Mouse (Mus musculus) hindlimb bud, embryonic 11.5 days (tissue): ENCODE results near the gene Tmem129.

Experiments used
- DNase-seq: peaks from one replicate; pipeline ENCODE4 v3.0.0-alpha.2; 2012; ENCODE audit warnings: low read depth, low spot score; ENCODE audit errors: extremely low spot score

The Tmem129 gene

DNA sequence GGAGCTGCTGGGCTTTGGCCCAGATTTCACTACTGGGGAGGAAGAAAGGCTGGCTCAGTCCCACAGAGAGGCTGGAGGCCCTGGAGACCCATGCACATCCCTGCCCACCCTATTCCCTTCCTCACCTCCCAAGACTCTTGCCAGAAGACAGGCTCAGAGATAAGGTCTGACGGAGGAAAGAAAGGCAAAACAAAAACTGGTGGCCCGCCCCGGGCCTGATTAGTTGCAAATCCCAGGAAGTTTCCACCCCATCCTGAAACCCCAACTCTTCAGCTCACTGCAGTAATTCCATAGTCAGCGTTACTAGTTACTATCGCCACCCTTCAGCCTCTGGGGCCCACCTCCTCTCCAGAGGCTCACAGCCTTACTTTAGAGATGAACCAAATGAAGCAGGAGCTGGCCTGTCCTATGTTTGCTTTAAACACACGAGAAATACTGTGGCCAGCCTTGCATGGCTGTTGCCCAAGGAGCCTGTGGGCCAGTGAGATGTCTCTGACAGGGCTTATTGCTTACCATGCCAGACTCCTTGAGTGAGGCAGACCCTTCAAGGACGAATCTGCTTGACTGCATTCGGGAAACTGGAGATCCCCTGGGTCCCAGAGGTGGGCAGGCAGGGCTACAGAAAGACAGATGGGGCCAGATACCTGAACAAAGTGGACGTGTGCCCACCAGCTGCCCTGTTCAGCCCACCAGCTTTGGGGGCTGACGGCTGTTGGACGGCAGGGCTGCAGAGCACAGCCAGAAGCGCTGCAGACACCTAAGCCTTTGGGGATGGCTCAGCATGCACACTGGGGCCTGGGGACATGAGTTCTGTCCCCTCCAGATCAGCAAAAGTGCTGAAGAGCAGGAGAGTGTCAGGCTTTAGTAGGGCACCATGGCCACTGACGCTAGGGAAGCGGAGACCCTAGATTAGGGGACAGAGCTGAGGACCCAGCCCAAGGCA is 30.3 kb upstream of the Tmem129 start:
- no peak for DNase-seq

DNA sequence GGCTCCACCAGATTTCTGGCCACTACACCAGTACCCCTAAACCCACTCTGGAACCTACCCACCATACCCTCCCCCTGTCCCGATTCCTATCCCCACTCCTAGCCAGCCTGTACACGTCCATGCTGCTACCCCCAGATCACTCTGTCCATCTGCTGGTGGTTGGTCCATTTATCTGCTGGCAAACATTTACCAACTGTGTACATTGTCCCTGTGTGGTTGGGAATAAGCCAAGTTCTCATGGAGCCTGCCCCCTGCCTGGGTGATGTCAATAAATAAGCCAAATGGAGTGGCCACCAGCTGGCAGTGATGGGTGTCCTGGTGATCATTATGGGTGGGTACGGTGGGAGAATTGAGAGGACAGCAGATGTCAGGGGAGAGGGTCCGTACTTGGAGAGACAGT is 28.9 kb upstream of the Tmem129 start:
- no peak for DNase-seq

DNA sequence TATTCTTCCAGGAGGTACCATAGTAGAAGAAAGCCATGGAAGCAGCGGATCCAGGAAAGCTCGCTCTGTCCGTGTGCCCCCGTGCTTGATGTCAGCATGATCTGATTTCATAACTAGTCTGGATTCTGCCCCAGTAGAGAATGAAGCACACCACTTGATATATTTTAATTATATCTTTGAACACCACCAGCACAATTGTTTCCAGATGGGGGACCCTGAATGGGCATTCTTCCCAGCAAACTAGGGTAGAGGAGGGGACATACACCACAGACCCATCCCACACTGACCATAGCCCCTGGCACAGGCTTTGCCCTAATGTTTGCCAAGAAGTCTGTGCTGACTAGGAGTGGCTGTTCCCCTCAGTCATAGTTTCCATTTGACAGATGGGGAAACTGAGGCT is 26.7 kb upstream of the Tmem129 start:
- DNase-seq = no peak

DNA sequence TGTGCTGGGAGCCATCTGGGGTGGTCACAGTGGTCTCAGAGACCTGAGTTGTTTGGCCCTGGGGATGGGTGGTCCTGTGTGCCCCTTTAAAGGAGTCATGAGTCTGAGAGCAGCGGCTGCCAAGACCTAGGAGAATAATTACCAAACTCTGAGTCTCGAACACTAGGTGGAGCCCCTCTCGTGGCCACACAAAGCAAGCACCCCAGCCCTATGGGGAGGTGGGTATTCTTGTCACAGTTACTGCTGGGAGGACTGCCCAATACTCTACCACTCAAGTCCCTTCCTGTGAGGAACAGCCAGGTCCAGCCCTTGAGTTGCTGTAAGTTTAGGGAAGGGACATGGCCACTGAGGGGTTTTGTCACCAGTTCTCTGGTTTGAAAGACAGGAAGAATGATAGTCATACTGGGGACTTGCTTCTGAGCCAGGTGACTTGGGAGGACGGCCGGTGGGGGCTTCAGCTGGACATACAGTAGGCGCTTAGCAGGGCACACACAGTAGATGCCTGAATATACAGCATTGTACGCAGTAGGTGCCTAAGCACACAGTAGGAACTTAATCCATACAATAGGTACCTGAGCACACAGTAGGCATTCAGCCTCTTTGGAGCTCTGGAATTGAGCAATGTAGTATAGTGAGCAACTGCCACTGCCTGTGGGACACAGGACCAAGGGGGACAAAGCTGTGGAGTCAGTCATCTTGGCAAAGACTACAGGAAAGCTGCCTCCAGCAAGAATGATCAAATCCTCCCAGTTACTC is 25.9 kb upstream of the Tmem129 start:
- DNase-seq = no peak

DNA sequence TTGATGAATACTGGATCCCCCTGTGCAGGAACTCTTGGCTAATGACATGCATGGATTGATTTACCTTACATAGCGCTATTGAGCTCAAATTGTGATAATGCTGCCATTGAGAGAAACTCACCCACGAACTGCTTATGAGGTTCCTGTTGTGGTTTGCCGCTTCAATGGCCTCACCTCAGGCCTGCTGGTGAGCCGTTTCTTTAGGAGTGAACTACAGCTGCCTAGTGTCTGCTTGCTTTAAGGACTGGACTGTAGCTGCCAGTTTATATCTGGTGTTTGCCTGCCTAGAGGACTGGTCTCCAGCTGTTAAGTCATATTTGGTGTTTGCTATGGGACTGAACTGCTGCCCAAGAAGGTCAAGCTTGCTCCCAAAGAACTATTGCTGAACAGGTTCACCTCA is 24.7 kb upstream of the Tmem129 start:
- DNase-seq = no peak

DNA sequence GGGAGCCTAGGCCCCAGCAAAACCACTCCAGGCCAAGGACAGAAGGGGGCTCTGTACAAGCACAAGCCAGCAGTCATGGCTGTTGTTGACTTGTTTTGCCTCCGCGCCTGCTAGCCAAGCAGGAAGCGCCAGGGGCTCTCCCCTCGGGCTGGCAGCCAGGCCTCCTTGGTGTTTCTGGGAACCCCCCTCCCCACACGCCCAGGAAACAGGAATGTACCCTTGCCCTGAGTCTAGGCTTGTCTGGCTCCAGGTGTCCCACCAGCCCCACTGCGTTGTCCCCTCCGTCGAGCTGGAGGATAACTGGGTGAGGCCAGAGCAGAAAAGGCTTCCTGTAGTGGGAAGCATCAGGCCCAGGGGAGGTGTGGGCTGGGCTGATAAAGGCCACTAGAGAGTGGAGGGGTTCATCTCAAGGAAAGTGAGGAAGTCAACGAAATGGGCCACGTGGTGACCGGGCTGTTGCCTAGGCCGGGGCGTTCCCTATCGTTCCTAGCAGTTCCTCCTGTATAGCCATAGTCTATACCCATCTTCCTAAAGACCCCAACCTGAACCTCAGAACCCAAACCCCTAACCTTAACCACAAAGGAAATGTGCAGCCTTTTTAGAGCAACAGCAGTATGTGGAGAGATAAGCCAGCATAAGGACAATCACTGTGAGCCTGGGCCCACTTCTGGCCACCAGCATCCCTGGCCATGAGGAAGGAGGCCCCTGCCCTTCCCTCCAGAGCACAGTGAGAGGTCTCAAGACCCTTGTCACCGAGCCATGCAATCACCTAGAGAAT is 23.6 kb upstream of the Tmem129 start:
- DNase-seq = no peak

DNA sequence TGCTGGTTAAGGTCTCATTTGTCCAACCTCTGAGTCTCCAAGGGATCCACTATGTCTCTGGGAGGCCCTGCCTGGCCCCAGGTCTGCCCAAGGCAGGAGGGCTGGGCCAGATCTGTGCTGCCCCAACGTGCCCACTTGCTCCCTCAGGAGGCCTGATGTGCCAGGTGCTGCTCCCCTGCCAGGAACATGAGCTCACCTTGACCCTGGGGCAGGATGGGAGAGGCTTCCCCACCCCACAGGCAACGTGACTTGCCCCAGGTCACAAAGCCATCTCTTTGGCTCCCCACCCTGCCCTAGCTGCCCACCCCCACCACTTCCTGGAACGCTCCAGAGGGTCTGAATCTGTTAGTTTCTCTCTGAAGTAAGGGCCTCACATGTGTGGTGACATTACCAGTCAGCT is 22.8 kb upstream of the Tmem129 start:
- DNase-seq = no peak

DNA sequence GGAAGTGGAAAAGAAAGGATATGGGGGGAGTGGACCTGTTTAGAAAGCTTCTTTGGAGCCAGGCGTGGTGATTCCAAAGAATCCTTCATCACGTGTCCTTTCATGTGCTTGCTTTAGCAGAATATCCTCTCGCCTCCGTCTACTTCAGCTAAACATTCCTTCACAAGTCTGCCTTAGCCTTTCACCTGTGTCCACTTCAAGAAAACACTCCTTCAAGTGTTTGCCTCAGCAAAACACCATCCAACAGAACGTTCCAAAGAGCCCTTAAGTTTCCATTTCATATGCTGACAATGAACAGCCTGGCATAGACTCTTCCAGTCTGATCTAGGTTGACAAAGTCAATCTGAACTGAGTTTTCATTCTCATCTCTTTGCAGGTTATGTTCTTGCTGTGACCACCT is 20.0 kb upstream of the Tmem129 start:
- no peak for DNase-seq

DNA sequence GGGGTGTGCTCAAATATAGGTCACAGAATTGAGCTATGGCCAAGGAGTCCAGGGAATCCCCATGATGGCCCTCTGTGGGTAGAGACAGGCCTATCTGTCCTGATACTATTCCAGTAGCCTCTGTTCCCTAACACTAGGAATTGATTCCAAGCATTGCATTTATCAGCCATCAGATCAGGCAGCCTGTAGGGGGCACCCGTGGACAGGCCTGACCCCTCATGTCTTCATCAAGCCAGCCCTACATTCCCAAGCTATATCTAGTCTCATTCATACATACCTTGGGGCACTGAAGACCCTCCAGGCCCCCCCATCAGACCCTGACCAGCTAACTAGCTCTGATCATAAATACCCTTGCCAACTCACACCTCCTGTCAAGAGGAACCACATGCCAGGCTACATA is 17.7 kb upstream of the Tmem129 start:
- no peak for DNase-seq

DNA sequence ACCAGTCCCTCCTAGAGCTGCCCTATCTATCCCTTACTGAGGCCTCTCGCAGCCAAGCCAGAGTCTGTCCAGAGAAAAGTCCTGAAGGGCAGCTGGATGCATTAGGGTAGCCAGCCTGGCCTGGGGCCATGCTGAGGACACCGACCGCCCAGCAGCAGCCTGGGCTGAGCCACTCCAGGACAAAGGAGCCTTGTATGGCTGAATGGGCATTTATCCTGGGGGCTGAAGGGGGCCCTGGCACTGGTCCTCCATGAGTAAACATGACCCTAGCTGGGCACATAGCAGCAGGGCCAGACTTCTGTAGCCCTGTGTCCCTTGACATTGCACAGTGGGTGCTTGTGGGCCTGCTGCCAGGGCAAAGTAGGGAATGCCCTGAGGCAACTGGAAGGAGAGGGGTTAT is 16.2 kb upstream of the Tmem129 start:
- no peak for DNase-seq

DNA sequence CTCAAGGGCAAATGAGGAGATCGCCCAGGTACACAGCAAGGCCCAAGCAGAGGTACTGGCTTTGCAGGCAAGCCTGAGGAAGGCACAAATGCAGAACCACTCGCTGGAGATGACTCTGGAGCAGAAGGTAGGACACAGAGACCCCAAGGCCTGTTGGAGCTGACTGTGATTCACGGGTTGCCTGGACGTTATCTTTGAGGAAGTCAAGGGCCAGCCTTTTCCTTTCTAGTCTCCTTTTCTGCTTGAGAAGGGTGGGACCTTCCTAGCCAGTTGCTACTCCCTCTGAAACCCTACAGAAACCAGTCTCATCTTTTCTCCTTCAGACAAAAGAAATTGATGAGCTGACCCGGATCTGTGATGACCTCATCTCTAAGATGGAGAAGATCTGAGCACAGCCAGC is 13.4 kb upstream of the Tmem129 start:
- DNase-seq = no peak

DNA sequence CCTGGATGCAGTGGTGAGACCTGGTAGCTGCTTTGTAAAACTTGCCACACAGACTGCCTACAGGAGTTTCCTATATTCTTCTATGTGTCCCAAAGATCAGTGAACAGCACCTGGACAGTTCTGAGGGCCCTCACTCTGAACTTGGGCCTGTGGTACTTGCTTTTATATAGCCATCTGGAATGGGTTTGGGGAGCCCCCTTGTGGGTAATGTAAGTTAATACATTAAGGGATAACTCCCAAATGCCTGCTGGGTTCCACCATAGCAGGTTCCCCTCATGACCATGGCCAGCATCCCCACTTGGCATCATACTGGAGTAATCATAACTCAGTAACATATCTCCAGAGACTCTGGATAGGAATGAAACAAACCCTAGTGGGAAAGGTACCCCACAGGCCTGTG is 10.0 kb upstream of the Tmem129 start:
- no peak for DNase-seq

DNA sequence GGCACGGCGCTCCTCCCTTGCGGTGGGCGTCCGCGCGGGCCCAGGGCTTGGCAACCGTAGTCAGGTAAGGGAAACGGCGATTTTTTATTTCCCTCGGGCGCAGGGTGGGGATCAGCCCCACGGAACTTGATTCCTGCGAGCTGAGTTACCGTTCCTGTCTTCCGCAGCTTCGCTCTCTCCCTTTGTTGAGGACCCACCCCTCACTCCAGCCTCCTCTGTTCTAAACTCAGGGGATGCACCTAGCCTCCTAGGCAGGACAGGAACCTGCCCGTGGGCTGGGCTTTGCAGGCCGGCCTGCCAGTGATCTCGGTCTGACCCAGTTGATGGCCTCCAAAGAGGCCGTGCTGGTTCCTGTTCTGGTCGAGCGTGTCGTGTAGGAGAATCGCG is 441 bp upstream of the Tmem129 start:
- no peak for DNase-seq

DNA sequence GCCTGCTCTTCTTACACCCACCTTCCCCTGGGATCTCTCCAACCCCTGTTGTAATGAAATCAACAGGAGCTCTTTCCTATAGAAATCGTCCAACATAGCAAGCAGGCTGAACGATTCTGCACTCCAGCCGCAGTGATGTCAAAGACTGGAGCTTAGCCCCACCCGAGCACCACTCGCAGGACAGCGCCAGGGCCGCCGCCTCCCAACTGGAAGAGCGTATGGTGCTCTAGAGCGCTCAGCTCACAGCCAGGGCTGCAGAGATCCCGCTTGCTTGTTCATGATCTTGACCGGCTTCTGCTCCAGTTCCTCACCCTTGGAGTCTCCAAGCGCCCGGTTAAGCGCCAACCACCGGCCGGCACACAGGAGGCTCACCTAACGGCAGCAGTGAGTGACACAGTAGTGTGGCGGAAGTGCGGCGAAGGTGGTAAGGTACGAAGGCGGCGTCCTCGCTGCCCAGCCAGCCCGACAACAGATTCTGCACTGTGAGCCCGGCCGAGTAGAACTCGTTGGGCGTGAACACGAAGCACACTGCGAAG is 897 bp downstream of the Tmem129 start:
- no peak for DNase-seq

DNA sequence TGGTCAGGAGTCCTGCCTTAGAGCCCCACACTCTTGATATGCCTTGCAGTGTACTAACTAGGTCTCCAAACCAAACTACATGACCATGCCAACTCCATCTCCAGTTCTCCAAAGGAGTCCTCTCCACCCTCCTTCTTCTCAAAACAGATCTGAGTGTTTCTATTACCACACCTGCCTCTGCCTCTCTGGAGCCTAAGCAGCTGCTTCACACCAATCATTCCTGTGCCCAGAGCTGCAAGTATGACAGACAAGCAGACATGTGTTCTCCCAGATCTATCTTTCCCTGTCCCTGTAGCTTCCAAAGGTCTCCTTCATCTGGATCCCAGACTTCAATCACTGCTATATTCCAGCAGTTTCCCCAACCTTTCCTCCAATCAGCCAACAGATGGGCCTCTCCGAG is 1.5 kb downstream of the Tmem129 start:
- DNase-seq = no peak

DNA sequence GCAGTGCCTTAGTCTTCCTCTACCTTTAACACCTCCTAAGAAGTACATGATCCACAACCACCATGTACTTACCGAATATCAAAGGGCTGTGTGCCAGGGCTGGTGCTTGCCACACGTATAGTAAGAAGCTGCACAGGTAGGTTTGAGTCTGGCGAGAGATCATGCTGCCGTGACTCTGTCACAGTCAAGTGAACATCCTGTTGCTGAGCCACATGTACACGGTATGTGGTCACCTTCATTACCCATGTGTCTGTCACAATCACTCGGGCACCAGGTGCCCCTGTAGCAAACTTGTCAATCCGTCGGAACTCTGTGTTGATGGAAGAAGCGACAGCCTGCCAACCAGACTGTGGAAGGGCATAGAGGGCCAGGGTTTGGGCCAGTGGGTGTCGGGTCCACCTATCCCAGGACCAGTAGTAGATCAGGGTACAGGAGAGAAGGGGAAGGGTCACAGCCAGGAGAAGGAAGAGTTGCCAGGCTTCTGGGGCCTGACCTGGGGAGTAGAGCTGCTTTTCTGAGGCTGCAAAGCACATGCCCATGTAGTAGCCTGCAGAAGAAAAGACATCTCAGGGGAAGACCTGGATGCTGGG is 2.9 kb downstream of the Tmem129 start:
- DNase-seq = no peak

DNA sequence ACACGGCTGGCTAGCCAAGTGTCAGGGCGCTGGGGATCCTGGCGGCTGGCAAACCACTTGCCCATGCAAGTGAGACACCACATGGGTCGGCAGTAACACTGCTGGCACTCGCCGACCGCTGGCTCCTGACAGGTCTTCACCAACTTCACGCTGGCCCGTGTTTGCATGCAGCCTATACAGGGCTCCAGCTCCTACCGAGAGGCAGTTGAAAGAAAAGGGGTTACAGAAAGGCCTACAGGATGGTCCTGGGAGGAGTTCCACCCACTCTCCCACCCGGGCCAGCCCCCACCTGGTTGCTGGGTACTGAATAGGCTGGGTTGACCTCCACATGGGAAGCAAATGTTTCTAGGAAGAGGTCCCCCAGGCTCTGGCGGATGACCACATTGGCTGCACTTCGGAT is 3.8 kb downstream of the Tmem129 start:
- no peak for DNase-seq

DNA sequence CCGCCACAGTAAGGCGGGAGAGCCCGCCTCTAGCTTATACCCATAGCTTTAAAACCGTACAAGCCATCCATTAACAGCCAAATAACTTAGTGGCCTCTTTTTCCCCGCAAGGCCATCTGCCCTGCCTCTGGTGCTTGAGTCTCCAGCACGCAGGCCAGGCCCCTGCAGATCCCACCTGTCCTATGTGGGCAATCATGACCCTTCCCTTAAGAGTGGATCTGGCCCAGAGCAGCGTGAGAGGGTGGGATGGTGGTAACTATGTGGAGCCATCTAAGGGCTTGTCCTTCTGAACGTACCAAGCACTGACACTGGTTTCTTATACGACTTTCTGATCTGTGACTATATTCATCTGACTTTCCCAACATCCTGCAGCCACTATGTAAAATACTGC is 5.4 kb downstream of the Tmem129 start:
- no peak for DNase-seq

DNA sequence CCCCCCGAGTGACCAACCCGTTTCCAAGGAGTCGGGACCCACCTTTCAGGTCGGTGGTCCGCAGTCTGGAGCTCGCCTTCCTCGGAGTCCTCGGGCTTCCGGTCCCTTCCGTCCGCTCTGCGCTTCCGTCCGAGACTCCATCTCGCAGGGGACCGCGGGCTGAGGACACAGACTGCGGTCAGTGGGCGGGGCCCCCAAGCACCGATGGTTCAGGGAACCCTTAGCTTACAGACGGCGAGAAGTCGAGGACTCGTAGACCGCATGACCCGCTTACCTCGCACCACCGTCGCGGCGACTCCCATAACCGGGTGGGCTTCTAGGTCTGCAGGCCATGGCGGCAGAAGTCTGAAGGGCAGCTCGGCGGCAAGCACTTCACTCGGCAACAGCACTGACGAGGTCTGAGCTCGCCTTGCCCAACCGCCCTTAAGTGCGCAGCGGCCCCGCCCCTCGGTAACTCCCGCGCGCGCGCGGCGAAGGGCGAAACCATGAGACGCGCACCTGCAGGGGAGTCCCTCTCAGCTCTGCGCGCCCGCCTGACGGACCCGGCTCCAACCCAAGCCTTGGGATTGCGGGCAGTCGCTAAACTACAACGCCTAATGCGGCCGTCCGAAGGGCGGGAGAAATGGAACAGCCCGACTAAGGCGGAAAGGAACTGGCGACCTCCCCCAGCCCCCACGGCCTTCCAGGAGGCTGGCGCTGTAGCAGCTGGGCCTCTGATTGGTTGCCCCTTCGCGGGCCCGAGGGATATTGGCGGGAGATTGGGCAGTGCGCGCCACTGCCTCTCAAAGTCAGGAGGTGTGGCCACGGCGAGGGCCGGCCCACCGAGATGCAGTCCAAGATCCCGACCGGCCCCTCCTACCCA is 6.1 kb downstream of the Tmem129 start, which contains the start of gene Slbp:
Slbp (minus strand) TSS at position 654 of the 862 bp plus-strand sequence.
- peak; percentile 83 for DNase-seq

DNA sequence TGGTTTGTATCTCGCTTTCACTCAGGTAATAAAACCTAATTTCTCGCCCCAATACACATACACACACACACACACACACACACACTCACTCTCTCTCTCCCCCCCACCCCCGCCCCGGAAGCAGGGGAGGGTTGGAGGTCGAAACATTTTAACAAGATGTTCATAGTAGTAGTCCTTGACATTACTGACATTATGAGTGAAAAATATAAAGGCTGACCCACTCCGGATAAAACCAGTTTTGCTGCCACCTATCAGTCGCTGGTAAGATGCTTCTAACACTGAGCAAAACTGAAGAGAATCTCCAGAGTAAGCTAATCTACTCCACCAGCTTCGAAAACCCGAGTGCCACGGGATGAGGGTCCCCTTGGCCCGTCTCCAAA is 6.7 kb downstream of the Tmem129 start:
- no peak for DNase-seq
